Mouse (Mus musculus) neural tube, embryonic 12.5 days (tissue): Measurements from ENCODE around the gene Gm14147. TPM values are rescaled to one million over a fixed set of nuclear protein-coding genes. Genes with fewer than 3 reads are reported as not detected.
"Not testable (repeated sequence)": the region's sequence is repeated elsewhere in the genome, so short reads cannot be mapped to it uniquely, and the experiment has no call there.

Experiments used
- ATAC-seq: fragments of 200-750 bp; cut with Nextera tagmentation; 2 replicates; pipeline ENCODE4 v1.8.0; 2017; ENCODE audit warnings: low read depth, mild to moderate bottlenecking, moderate TSS enrichment, moderate library complexity; ENCODE audit not compliant: low FRiP score
- H3K27ac ChIP-seq: fragments of 300-500 bp; sonication (generic); 2 replicates; pipeline ENCODE4 v1.5.1; 2016
- H3K27me3 ChIP-seq: fragments of 300-500 bp; sonication (generic); replicated peaks from 2 replicates; pipeline ENCODE4 v1.6.1; 2016; ENCODE audit warnings: mild to moderate bottlenecking
- H3K36me3 ChIP-seq: fragments of 300-500 bp; sonication (generic); 2 replicates; pipeline ENCODE4 v1.6.1; 2016; ENCODE audit warnings: mild to moderate bottlenecking
- H3K4me1 ChIP-seq: fragments of 300-500 bp; sonication (generic); 2 replicates; pipeline ENCODE4 v1.6.1; 2016
- H3K4me2 ChIP-seq: fragments of 300-500 bp; sonication (generic); replicated peaks from 2 replicates; pipeline ENCODE4 v1.6.1; 2016; ENCODE audit warnings: mild to moderate bottlenecking
- H3K4me3 ChIP-seq: fragments of 300-500 bp; sonication (generic); 2 replicates; pipeline ENCODE4 v1.5.1; 2016
- H3K9ac ChIP-seq: fragments of 300-500 bp; sonication (generic); 2 replicates; pipeline ENCODE4 v1.6.1; 2016; ENCODE audit warnings: mild to moderate bottlenecking
- H3K9me3 ChIP-seq: fragments of 300-500 bp; sonication (generic); 2 replicates; pipeline ENCODE4 v1.6.1; 2016; ENCODE audit warnings: mild to moderate bottlenecking
- WGBS: fragments of 180-500 bp; shearing (Covaris S2); methylation state at CpG from one replicate; pipeline ENCODE4 v1.1.7; 2016; 5-methylcytosine and 5-hydroxymethylcytosine counted together
- polyA plus RNA-seq: library from polyadenylated mRNA; unstranded; fragments of >200 nt; fragmentation: Nextera tagmentation; extraction: Ambion mirVana; gene quantifications from 2 replicates; pipeline ENCODE4 v1.2.1, GENCODE M21; 2016

Gene Gm14147
- not detected in 2 replicates for polyA plus RNA-seq

DNA sequence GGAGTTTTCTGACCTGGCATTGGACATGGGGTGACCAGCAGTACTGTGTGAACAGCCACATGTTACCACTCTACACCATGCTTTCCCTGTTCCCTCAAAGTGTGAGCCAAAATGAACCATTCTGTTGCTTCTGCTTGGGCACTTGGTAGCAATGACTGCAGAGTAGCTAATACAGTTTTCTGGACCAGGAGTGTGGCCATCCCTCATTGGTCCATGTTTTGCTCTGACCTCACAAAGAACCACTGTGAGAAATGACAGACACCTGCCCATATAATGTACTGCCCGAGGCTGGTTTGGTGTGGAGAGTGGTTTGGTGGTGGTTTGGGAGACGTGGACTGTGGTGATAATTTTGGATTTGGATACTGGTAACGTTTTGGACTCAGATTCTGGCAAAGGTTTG, at the start of gene Gm14147:
Gm14147 (plus strand) TSS at position 301 of the 400 bp plus-strand sequence.
- not testable (repeated sequence) for H3K4me3 ChIP-seq, ATAC-seq, H3K9ac ChIP-seq, H3K36me3 ChIP-seq, H3K9me3 ChIP-seq, H3K4me1 ChIP-seq, H3K27me3 ChIP-seq, H3K27ac ChIP-seq, H3K4me2 ChIP-seq
- no CpG with 5 or more reads among the region's 3 CpGs for WGBS

DNA sequence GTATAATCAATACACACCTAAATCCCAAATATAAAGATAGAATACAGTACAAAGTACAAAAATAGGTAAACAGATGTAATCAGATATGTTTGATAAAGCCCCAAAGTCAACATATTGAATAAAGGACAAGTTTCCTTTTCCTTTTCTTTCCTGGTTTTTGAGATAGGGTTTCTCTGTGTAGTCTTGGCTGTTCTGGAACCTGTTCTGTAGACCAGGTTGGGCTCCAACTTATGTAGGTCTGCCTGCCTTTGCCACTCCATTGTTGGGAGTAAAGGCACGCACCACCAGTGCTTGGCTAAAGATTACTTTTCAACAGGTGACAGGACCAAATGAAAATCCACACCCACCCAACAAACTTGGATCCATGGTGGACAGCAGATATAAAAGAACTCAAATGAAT, 41.4 kb upstream of the Gm14147 start:
- no peaks in the 10 kb centered on the region for H3K9me3 ChIP-seq
- no peaks in the 10 kb centered on the region for H3K36me3 ChIP-seq
- H3K4me1 ChIP-seq: no peaks in the 10 kb centered on the region
- H3K4me3 ChIP-seq: no peak overlapping the region
- WGBS: 88% methylated on average over 1 of the region's 1 CpGs
- no peak for ATAC-seq
- H3K4me2 ChIP-seq: no peak overlapping the region
- no peak overlapping the region for H3K9ac ChIP-seq
- H3K27me3 ChIP-seq: no peaks in the 10 kb centered on the region
- no peak overlapping the region for H3K27ac ChIP-seq

DNA sequence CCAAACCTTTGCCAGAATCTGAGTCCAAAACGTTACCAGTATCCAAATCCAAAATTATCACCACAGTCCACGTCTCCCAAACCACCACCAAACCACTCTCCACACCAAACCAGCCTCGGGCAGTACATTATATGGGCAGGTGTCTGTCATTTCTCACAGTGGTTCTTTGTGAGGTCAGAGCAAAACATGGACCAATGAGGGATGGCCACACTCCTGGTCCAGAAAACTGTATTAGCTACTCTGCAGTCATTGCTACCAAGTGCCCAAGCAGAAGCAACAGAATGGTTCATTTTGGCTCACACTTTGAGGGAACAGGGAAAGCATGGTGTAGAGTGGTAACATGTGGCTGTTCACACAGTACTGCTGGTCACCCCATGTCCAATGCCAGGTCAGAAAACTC, 5.8 kb upstream of the Gm14147 start, which contains the start of gene Gm14151:
Gm14151 (minus strand) TSS at position 101 of the 400 bp plus-strand sequence.
- H3K9ac ChIP-seq, H3K4me1 ChIP-seq, H3K9me3 ChIP-seq, H3K36me3 ChIP-seq, H3K4me3 ChIP-seq, H3K27me3 ChIP-seq, H3K27ac ChIP-seq, ATAC-seq, H3K4me2 ChIP-seq: not testable (repeated sequence)
- WGBS: no CpG with 5 or more reads among the region's 3 CpGs

Other genes with a start within 250 kb of the Gm14147 start
- 76.5 and 77.8 TPM in 2 replicates for gene Abhd12, start 193.5 kb upstream of the Gm14147 start, polyA plus RNA-seq
- 40.0 and 40.3 TPM in 2 replicates for gene Gins1, start 192.8 kb upstream of the Gm14147 start, polyA plus RNA-seq
- 13.3 and 13.6 TPM in 2 replicates for gene Ninl, start 58.9 kb upstream of the Gm14147 start, polyA plus RNA-seq
- 35.2 and 39.9 TPM in 2 replicates for gene Nanp, start 58.8 kb upstream of the Gm14147 start, polyA plus RNA-seq
- not detected in 2 replicates for gene Gm14151, start 5.9 kb upstream of the Gm14147 start, polyA plus RNA-seq